Mouse (Mus musculus) myocyte (in vitro differentiated cells): ENCODE measurements around the gene Gm5926. TPM values are rescaled to one million over a fixed set of nuclear protein-coding genes. Genes with fewer than 3 reads are reported as not detected.
"Not testable (repeated sequence)": the region's sequence is repeated elsewhere in the genome, so short reads cannot be mapped to it uniquely, and the experiment has no call there.

Experiments used
- H3K27me3 ChIP-seq: one replicate; pipeline ENCODE4 v1.6.1; 2011; ENCODE audit not compliant: control insufficient read depth, insufficient read depth, insufficient read length
- H3K36me3 ChIP-seq: one replicate; pipeline ENCODE4 v1.6.1; 2011; ENCODE audit not compliant: control insufficient read depth, insufficient read depth
- H3K4me2 ChIP-seq: one replicate; pipeline ENCODE4 v1.6.1; 2011; ENCODE audit warnings: low read depth, control low read depth
- H3K4me3 ChIP-seq: one replicate; pipeline ENCODE4 v1.5.1; 2011; ENCODE audit warnings: mild to moderate bottlenecking, control low read depth, moderate library complexity
- H3K79me2 ChIP-seq: one replicate; pipeline ENCODE4 v1.6.1; 2011; ENCODE audit not compliant: control insufficient read depth, insufficient read depth
- H3ac ChIP-seq: one replicate; pipeline ENCODE4 v1.6.1; 2011; ENCODE audit not compliant: control insufficient read depth, insufficient read length
- polyA plus RNA-seq: library from polyadenylated mRNA; unstranded; fragments of >200 nt; fragmentation: generic; extraction: Trizol; gene quantifications from one replicate; pipeline ENCODE4 v1.2.1, GENCODE M21; 2012; ENCODE audit warnings: missing spikeins

Gene Gm5926
- not detected for polyA plus RNA-seq

DNA sequence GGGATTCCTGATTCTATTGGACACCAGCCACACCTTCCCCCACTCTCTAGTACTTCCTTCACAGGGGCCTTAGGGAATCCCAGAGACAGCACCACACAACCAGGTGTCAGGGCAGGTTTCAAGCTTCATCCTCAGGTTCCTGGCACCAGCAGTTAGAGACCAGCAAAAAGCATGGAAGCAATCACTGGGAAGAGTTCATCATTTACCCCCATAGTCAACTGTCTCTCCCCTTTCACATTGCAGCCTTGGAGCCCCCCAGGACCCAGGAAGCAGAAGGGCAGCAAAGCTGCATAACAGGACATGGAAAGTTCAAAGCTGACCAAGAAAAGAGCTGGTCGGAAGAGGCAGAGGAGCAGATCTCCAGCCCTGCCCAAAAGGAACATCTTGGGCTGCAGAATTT, at the start of gene Gm5926:
Gene Gm5926 (plus strand): TSS at position 301 of the 400 bp plus-strand sequence.
- not testable (repeated sequence) for H3K27me3 ChIP-seq, H3K36me3 ChIP-seq, H3K79me2 ChIP-seq, H3ac ChIP-seq, H3K4me3 ChIP-seq, H3K4me2 ChIP-seq

DNA sequence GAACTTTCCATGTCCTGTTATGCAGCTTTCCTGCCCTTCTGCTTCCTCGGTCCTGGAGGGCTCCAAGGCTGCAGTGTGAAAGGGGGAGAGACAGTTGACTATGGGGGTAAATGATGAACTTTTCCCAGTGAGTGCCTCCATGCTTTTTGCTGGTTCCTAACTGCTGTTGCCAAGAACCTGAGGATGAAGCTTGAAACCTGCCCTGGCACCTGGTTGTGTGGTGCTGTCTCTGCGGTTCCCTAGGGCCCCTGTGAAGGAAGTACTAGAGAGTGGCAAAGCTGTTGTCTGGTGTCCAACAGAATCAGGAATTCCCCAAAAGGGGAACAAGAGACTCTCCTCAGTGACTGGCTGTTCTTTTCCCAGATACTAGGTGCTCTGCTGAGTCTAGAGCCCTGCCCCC, 49.5 kb upstream of the Gm5926 start:
- not testable (repeated sequence) for H3K4me2 ChIP-seq, H3K36me3 ChIP-seq, H3K4me3 ChIP-seq, H3ac ChIP-seq, H3K79me2 ChIP-seq, H3K27me3 ChIP-seq

DNA sequence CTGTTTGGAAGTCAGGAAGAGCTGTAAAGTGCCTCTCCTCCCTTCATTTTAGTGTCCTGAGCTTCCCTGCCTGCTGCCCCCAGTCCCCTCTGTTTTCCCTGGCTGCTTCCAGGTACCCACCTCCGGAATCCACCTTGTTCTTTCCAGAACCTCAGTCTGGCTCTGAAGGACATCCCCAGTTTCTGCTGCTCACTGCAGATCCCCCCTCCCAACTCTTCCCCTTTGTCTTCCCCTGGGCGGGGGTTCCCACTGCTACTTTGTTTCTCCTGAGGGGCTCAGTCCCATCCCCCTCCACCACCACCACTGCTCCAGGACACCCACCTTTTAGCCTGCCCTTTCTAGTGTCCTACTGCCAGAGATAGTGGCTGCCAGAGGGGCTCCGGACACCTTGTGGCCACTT, 49.1 kb upstream of the Gm5926 start:
- H3ac ChIP-seq, H3K27me3 ChIP-seq, H3K79me2 ChIP-seq, H3K4me2 ChIP-seq, H3K4me3 ChIP-seq, H3K36me3 ChIP-seq: not testable (repeated sequence)

Other genes with a start within 250 kb of the Gm5926 start
- gene Btbd35f1, start 90.7 kb upstream of the Gm5926 start, polyA plus RNA-seq: not detected
- gene Btbd35f21, start 75.4 kb downstream of the Gm5926 start, polyA plus RNA-seq: not detected
- gene Btbd35f30, start 243.9 kb downstream of the Gm5926 start, polyA plus RNA-seq: not detected